Mouse (Mus musculus): ENCODE measurements at regions not wholly inside any gene's neighbourhood (a gene's known extent, or its start where the extent isn't known, plus 50 kb on each side); places are given as distances from the start of the nearest gene placed in this dataset.

GRCm38 (mm10) chr8:10821901-10822300, 186.4 kb downstream of the Irs2 start:
- TF ChIP-seq CTCF (IDR thresholded peaks at IDR 0.05; ENCODE audit: low read depth) = no peak
- TF ChIP-seq EP300 (IDR thresholded peaks at IDR 0.05; ENCODE audit: low read depth) = no peak
